Mouse (Mus musculus) CH12.LX (cell line): ENCODE data around the gene Tmem255a. TPM values are rescaled to one million over a fixed set of nuclear protein-coding genes. Genes with fewer than 3 reads are reported as not detected.

Experiments
- DNase-seq: peaks from one replicate; pipeline ENCODE4 v3.0.0-alpha.2; 2013; ENCODE audit errors: extremely low read depth
- H3K27ac ChIP-seq: 2 replicates; pipeline ENCODE4 v1.5.1; 2012; ENCODE audit warnings: low read depth, mild to moderate bottlenecking, control low read depth, moderate library complexity; ENCODE audit not compliant: insufficient read depth
- H3K27me3 ChIP-seq: replicated peaks from 2 replicates; pipeline ENCODE3; 2012; ENCODE audit warnings: inconsistent platforms
- H3K36me3 ChIP-seq, 2 experiments: replicated peaks in 1 of 2; 2 replicates each; pipeline versions ENCODE3 to v1.6.1; 2012; ENCODE audit warnings: inconsistent platforms in 1 of 2, low read length in 1 of 2, mild to moderate bottlenecking in 1 of 2, mixed read lengths in 1 of 2, moderate library complexity in 1 of 2; ENCODE audit not compliant: control insufficient read depth in 1 of 2, insufficient read depth in 1 of 2
- H3K4me1 ChIP-seq, 2 experiments: 2 replicates each; pipeline ENCODE4 v1.6.1; 2012; ENCODE audit warnings: inconsistent platforms in 1 of 2, moderate library complexity in 1 of 2; ENCODE audit not compliant: insufficient read depth in 2 of 2, control insufficient read depth in 1 of 2
- H3K4me2 ChIP-seq: 2 replicates; pipeline ENCODE4 v1.6.1; 2012; ENCODE audit warnings: low read depth, mild to moderate bottlenecking, control low read depth; ENCODE audit not compliant: poor library complexity, insufficient read depth, severe bottlenecking
- H3K4me3 ChIP-seq, 3 experiments: fragments of 150-350 bp in 1 of 3; sonication (generic) in 1 of 3; replicated peaks in 1 of 3; 2 replicates each; pipeline versions ENCODE3 to v1.5.1; 2011 to 2012; ENCODE audit warnings: low read depth in 2 of 3, low read length in 2 of 3, mild to moderate bottlenecking in 2 of 3, moderate library complexity in 2 of 3, control low read depth in 1 of 3, improper control_type of control experiment in 1 of 3, inconsistent platforms in 1 of 3, mixed read lengths in 1 of 3; ENCODE audit not compliant: poor library complexity in 1 of 3
- H3K79me2 ChIP-seq: replicated peaks from 2 replicates; pipeline ENCODE4 v1.6.1; 2012; ENCODE audit warnings: mild to moderate bottlenecking, moderate library complexity; ENCODE audit not compliant: control insufficient read depth, poor library complexity, insufficient read depth, severe bottlenecking; ENCODE audit errors: extremely low read depth
- H3K9ac ChIP-seq: 2 replicates; pipeline ENCODE4 v1.6.1; 2012; ENCODE audit warnings: low read depth, mild to moderate bottlenecking, control low read depth, moderate library complexity; ENCODE audit not compliant: insufficient read depth
- H3K9me3 ChIP-seq: replicated peaks from 2 replicates; pipeline ENCODE3; 2012; ENCODE audit warnings: low read length, inconsistent platforms, mixed read lengths
- BHLHE40 ChIP-seq: IDR thresholded peaks from 2 replicates; pipeline ENCODE4 v1.6.1; 2011; ENCODE audit warnings: mild to moderate bottlenecking, low read depth, low read length, improper control_type of control experiment
- CTCF ChIP-seq, 2 experiments: IDR thresholded peaks in 1 of 2; conservative IDR thresholded peaks in 1 of 2; 2 replicates each; pipeline ENCODE4 v1.5.1; 2011 to 2012; ENCODE audit warnings: low read depth in 2 of 2, low read length in 2 of 2, improper control_type of control experiment in 1 of 2, inconsistent platforms in 1 of 2, mild to moderate bottlenecking in 1 of 2, moderate library complexity in 1 of 2
- IRF4 ChIP-seq: IDR thresholded peaks from 2 replicates; pipeline ENCODE4 v1.6.1; 2014; ENCODE audit warnings: low read depth, mild to moderate bottlenecking, inconsistent platforms, low read length, improper control_type of control experiment
- JUN ChIP-seq: IDR thresholded peaks from 2 replicates; pipeline ENCODE4 v1.6.1; 2011; ENCODE audit warnings: low read depth, mild to moderate bottlenecking, low read length, improper control_type of control experiment, moderate library complexity; ENCODE audit not compliant: insufficient read depth
- JUND ChIP-seq: conservative IDR thresholded peaks from 2 replicates; pipeline ENCODE4 v1.6.1; 2011; ENCODE audit warnings: low read depth, low read length, improper control_type of control experiment
- MAFK ChIP-seq: IDR thresholded peaks from 2 replicates; pipeline ENCODE4 v1.6.1; 2011; ENCODE audit warnings: low read length, improper control_type of control experiment; ENCODE audit not compliant: insufficient replicate concordance
- MAZ ChIP-seq: IDR thresholded peaks from 2 replicates; pipeline ENCODE4 v1.6.1; 2012; ENCODE audit warnings: low read depth, mild to moderate bottlenecking, inconsistent platforms, low read length, improper control_type of control experiment, moderate library complexity
- NRF1 ChIP-seq: IDR thresholded peaks from 2 replicates; pipeline ENCODE4 v1.6.1; 2014; ENCODE audit warnings: low read depth, mild to moderate bottlenecking, inconsistent platforms, low read length, improper control_type of control experiment, moderate library complexity
- SMC3 ChIP-seq: IDR thresholded peaks from 2 replicates; pipeline ENCODE4 v1.6.1; 2011; ENCODE audit warnings: low read depth, low read length, improper control_type of control experiment
- TBP ChIP-seq: conservative IDR thresholded peaks from 2 replicates; pipeline ENCODE4 v1.6.1; 2011; ENCODE audit warnings: low read depth, low read length, improper control_type of control experiment
- TCF12 ChIP-seq: IDR thresholded peaks from 2 replicates; pipeline ENCODE4 v1.6.1; 2014; ENCODE audit warnings: low read depth, mild to moderate bottlenecking, inconsistent platforms, low read length, improper control_type of control experiment
- ZMIZ1 ChIP-seq: IDR thresholded peaks from 2 replicates; pipeline ENCODE4 v1.6.1; 2012; ENCODE audit warnings: low read depth, mild to moderate bottlenecking, inconsistent platforms, low read length, improper control_type of control experiment
- ZNF384 ChIP-seq: IDR thresholded peaks from 2 replicates; pipeline ENCODE4 v1.6.1; 2012; ENCODE audit warnings: low read depth, low read length, improper control_type of control experiment, inconsistent platforms
- dilution Hi-C: fragments of 300-500 bp; cut with MboI; formaldehyde crosslinking; loops from 2 replicates; pipeline ENCODE4 v1.14.3; 2020; ENCODE audit warnings: low sequenced_read_pairs; ENCODE audit not compliant: extremely low pct_unique_long_range_greater_than_20kb, extremely low pct_ligation_motif_present
- in situ Hi-C: fragments of 300-500 bp; cut with MboI; formaldehyde crosslinking; loops from 3 replicates; pipeline ENCODE4 v1.14.3; 2019; ENCODE audit warnings: low sequenced_read_pairs, low pct_ligation_motif_present, low pct_unique_long_range_greater_than_20kb, mixed read lengths
- polyA plus RNA-seq: library from polyadenylated mRNA; unstranded; fragments of >175 nt; gene quantifications from 2 replicates; pipeline ENCODE4 v1.2.1, GENCODE M21; 2012; ENCODE audit warnings: low read depth; ENCODE audit not compliant: insufficient read length
- total RNA-seq, 2 experiments: library from RNA; depleted of rRNA; stranded (reverse); fragments of 300-350 nt in 1 of 2; fragments of >200 nt in 1 of 2; gene quantifications; 2 replicates each; pipeline ENCODE4 v1.2.3; 2012 to 2014

The Tmem255a gene
- total and polyA plus RNA-seq, 3 experiments = 0.30 to 1.4 (median 0.68) TPM

DNA sequence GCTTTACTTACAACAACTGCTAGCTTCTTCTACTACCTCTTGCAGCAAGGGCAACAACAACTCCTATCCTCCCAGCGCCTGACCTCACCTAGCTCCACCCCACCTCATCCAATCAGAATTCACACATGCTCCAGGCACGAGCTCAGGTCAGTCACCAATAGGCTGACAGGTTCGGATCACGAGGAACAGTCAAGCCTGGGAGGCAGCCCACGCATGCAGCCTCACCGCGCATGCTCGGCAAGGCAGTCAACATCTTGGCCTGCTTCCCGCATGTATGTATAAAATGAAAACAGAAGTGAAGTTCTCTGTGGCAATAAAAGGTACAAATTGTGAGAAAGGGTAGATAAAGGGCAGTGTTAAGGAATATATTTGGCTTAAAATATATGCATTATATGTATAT is 86.2 kb downstream of the Tmem255a start:
- no peaks in the 10 kb centered on the region for H3K9me3 ChIP-seq
- H3K36me3 ChIP-seq = no peaks in the 10 kb centered on the region
- no peak overlapping the region for H3K27ac ChIP-seq
- no peak for DNase-seq
- H3K9ac ChIP-seq = no peak overlapping the region
- H3K4me3 ChIP-seq = no peak overlapping the region
- in situ Hi-C loops = no loop called here
- H3K79me2 ChIP-seq = no peaks in the 10 kb centered on the region
- TF ChIP-seq TBP (no peak), BHLHE40 (no peak), IRF4 (no peak), MAZ (no peak), NRF1 (peak; percentile 64)
- dilution Hi-C loops = no loop called here
- no peak overlapping the region for H3K4me2 ChIP-seq
- H3K27me3 ChIP-seq = no peaks in the 10 kb centered on the region
- peaks cover 10 to 21% of the 10 kb centered on the region in 2 experiments for H3K4me1 ChIP-seq

GRCm38 (mm10) chrX:38165315-38165714 is 86.9 kb downstream of the Tmem255a start:
- dilution Hi-C loops = no loop called here
- no peak overlapping the region for H3K27ac ChIP-seq

DNA sequence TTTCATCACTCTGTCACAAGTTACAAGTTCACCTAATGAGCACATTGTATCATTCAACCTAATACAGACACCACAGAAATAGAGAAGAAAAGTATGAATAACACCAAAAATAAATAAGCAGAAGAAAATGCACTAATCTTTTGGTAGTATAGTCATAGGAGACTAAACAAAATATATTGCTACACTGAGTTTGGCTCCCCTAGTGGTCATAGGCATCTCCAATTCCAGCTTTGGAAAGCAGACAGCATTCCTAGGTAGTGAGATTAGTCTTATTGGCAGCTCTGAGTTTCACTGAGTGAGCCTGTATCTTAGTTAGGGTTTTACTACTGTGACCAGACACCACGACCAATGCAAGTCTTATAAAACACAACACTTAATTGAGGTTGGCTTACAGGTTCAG is 93.1 kb downstream of the Tmem255a start:
- TF ChIP-seq MAFK = no peak
- TF ChIP-seq SMC3 = no peak
- TF ChIP-seq ZMIZ1 = no peak
- TF ChIP-seq CTCF (conservative IDR thresholded peaks at IDR 0.05 in 1 of 2, IDR thresholded peaks at IDR 0.05 in 1 of 2; ENCODE audit: low read depth in 2 of 2, low read length in 2 of 2) = peak in 1 of 2 experiments; percentile 41; a peak in 2 of 4 replicates
- TF ChIP-seq TCF12 = no peak
- TF ChIP-seq, all 38 proteins: peak for 1
- Histone ChIP-seq H3K4me3 (no peak overlapping the region), H3K36me3 (no peaks in the 10 kb centered on the region), H3K9ac (no peak overlapping the region), H3K79me2 (no peaks in the 10 kb centered on the region), H3K27me3 (no peaks in the 10 kb centered on the region), H3K27ac (no peak overlapping the region), H3K9me3 (no peaks in the 10 kb centered on the region), H3K4me2 (no peak overlapping the region), H3K4me1 (peaks cover 4 to 14% of the 10 kb centered on the region in 2 experiments; a peak in 3 of 4 replicates)
- DNase-seq = no peak
- in situ Hi-C loops (no loop called here), dilution Hi-C loops (no loop called here)

More at GRCm38 (mm10) chrX:38165315-38165714, 86.9 kb downstream of the Tmem255a start:
- Histone ChIP-seq H3K4me1 (peaks cover 10 to 22% of the 10 kb centered on the region in 2 experiments), H3K9ac (no peak overlapping the region), H3K4me2 (peak overlapping the region; percentile 44; the same call in 1 of the 2 replicates), H3K27me3 (no peaks in the 10 kb centered on the region), H3K4me3 (no peak overlapping the region), H3K9me3 (no peaks in the 10 kb centered on the region), H3K79me2 (no peaks in the 10 kb centered on the region), H3K36me3 (no peaks in the 10 kb centered on the region)
- DNase-seq = no peak
- in situ Hi-C loops = no loop called here
- TF ChIP-seq BHLHE40 (no peak), JUND (peak; percentile 59; the same call in 1 of the 2 replicates), ZNF384 (peak; percentile 92), JUN (peak; percentile 31)

Other genes with a start within 250 kb of the Tmem255a start
- gene Btg1-ps1, start 233.6 kb downstream of the Tmem255a start, total RNA-seq (2012; rRNA removed) = not detected in 2 replicates
- gene Btg1-ps1, start 233.6 kb downstream of the Tmem255a start, total RNA-seq (2014; rRNA removed) = not detected in 2 replicates
- not detected in 2 replicates for gene Btg1-ps1, start 233.6 kb downstream of the Tmem255a start, polyA plus RNA-seq
- gene Btg1-ps2, start 209.3 kb downstream of the Tmem255a start, total RNA-seq (2012; rRNA removed) = not detected in 2 replicates
- gene Btg1-ps2, start 209.3 kb downstream of the Tmem255a start, total RNA-seq (2014; rRNA removed) = not detected in 2 replicates
- not detected in 2 replicates for gene Btg1-ps2, start 209.3 kb downstream of the Tmem255a start, polyA plus RNA-seq
- not detected in 2 replicates for gene Rhox10, start 186.0 kb downstream of the Tmem255a start, total RNA-seq (2012; rRNA removed)
- gene Rhox10, start 186.0 kb downstream of the Tmem255a start, total RNA-seq (2014; rRNA removed) = not detected in 2 replicates
- not detected in 2 replicates for gene Rhox10, start 186.0 kb downstream of the Tmem255a start, polyA plus RNA-seq
- gene Rhox11, start 167.3 kb downstream of the Tmem255a start, total RNA-seq (2012; rRNA removed) = not detected in 2 replicates
- gene Rhox11, start 167.3 kb downstream of the Tmem255a start, total RNA-seq (2014; rRNA removed) = not detected in 2 replicates
- gene Rhox11, start 167.3 kb downstream of the Tmem255a start, polyA plus RNA-seq = not detected in 2 replicates
- not detected in 2 replicates for gene Rhox12, start 141.5 kb downstream of the Tmem255a start, total RNA-seq (2012; rRNA removed)
- gene Rhox12, start 141.5 kb downstream of the Tmem255a start, total RNA-seq (2014; rRNA removed) = not detected in 2 replicates
- gene Rhox12, start 141.5 kb downstream of the Tmem255a start, polyA plus RNA-seq = not detected in 2 replicates
- gene Rhox13, start 131.2 kb downstream of the Tmem255a start, total RNA-seq (2012; rRNA removed) = 223 and 280 TPM in 2 replicates
- gene Rhox13, start 131.2 kb downstream of the Tmem255a start, total RNA-seq (2014; rRNA removed) = 2.1 and 2.6 TPM in 2 replicates
- 12.9 and 14.2 TPM in 2 replicates for gene Rhox13, start 131.2 kb downstream of the Tmem255a start, polyA plus RNA-seq
- gene Zbtb33, start 62.6 kb downstream of the Tmem255a start, total RNA-seq (2012; rRNA removed) = 14.0 and 15.4 TPM in 2 replicates
- 25.0 and 26.4 TPM in 2 replicates for gene Zbtb33, start 62.6 kb downstream of the Tmem255a start, total RNA-seq (2014; rRNA removed)
- 10.0 and 10.7 TPM in 2 replicates for gene Zbtb33, start 62.6 kb downstream of the Tmem255a start, polyA plus RNA-seq
- gene Atp1b4, start 63.7 kb upstream of the Tmem255a start, total RNA-seq (2012; rRNA removed) = not detected in 2 replicates
- gene Atp1b4, start 63.7 kb upstream of the Tmem255a start, total RNA-seq (2014; rRNA removed) = not detected in 2 replicates
- gene Atp1b4, start 63.7 kb upstream of the Tmem255a start, polyA plus RNA-seq = not detected in 2 replicates
- 32.1 and 35.3 TPM in 2 replicates for gene Lamp2, start 204.0 kb upstream of the Tmem255a start, total RNA-seq (2012; rRNA removed)
- gene Lamp2, start 204.0 kb upstream of the Tmem255a start, total RNA-seq (2014; rRNA removed) = 66.2 and 72.9 TPM in 2 replicates
- gene Lamp2, start 204.0 kb upstream of the Tmem255a start, polyA plus RNA-seq = 65.5 and 79.9 TPM in 2 replicates